Mouse (Mus musculus) ES-Bruce4 (cell line): ENCODE data around the gene Olfr458.
"Not testable (repeated sequence)": the region's sequence is repeated elsewhere in the genome, so short reads cannot be mapped to it uniquely, and the experiment has no call there.

Experiments used
- CTCF ChIP-seq: IDR thresholded peaks from one replicate; pipeline ENCODE4 v1.8.1; 2011; ENCODE audit warnings: low read depth, low read length
- EP300 ChIP-seq: IDR thresholded peaks from 2 replicates; pipeline ENCODE4 v1.6.1; 2011; ENCODE audit warnings: low read depth, low read length; ENCODE audit not compliant: insufficient read depth
- POLR2A ChIP-seq: IDR thresholded peaks from one replicate; pipeline ENCODE4 v1.8.1; 2011; ENCODE audit warnings: low read length; ENCODE audit not compliant: insufficient read depth

- TF ChIP-seq CTCF, POLR2A, EP300: not testable (repeated sequence)
Observed at GRCm38 (mm10) chr6:42471298-42471697, 6.3 kb upstream of the Olfr458 start.
